Mouse (Mus musculus) CD4-positive, CD25-positive, alpha-beta regulatory T cell, adult 2 months (primary cell): ENCODE measurements around the gene Bdh1.
"Not testable (repeated sequence)": the region's sequence is repeated elsewhere in the genome, so short reads cannot be mapped to it uniquely, and the experiment has no call there.

Experiments used
- DNase-seq: peaks from one replicate; pipeline ENCODE4 v3.0.0-alpha.2; 2012; ENCODE audit warnings: low read depth, low spot score

Bdh1 gene

DNA sequence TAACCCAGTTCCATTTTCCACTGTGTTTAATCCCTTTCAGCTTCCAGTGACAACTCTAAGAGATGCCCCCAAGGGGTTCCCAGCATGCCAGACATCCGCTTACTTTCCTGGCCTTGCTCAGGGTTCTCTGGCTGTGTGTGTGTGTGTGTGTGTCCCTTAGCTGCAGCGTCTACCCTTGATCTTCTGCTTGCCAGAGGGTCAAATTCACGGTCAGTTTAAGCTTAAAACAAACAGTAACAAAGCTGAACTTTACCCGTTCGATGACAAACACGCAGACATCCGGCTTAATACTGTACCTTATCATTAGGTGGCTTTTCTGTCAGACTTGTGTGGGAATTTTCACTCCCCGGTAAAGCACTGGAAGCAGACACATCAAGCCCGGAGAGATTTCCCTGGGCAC, at the start of gene Bdh1:
Gene Bdh1, plus strand, starts transcription at position 281 of the 400 bp plus-strand sequence.
- no peak for DNase-seq

DNA sequence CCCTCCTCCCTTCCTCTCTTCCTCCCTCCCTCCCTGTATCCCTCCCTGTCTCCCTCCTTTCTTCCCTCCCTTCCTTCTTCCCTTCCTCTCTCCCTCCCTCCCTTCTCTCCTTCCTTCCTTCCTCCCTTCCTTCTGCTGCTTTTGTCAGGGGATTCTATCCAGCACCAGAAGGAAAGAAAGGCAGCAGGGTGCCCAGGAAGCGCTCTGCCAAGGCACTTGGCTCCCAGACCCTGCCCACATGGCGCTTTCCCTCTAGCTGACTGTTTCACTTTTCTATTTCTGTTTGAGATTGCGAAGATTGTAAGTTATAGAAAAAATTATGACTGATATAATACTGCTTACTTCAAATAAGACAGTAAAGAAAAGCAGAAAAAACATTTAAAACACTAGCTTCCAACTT, 49.8 kb upstream of the Bdh1 start:
- not testable (repeated sequence) for DNase-seq

DNA sequence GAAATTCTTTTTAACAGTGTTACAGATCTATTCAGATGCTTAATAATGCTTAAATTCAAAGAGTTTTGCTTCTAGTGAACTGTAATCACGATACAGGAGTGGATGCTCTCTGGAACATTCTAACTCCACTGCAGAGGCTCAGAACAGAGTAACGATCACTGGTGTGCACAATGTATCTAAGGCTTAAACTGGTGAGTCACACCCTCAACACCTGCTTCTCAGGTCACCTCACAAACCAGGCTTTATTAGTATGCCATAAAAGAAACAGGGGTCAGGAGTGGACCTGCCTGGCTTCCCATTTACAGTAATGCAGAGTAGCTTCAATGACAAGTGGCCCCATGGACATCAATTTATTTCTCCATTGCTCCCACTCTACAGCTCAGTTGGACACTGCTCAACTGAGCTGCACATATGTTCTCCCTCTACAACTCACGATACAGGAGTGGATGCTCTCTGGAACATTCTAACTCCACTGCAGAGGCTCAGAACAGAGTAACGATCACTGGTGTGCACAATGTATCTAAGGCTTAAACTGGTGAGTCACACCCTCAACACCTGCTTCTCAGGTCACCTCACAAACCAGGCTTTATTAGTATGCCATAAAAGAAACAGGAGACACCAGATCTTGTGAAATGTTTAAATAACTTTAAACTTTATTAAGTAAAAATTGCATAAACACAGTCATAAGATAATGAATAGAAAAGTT, 46.0 kb upstream of the Bdh1 start:
- not testable (repeated sequence) for DNase-seq

DNA sequence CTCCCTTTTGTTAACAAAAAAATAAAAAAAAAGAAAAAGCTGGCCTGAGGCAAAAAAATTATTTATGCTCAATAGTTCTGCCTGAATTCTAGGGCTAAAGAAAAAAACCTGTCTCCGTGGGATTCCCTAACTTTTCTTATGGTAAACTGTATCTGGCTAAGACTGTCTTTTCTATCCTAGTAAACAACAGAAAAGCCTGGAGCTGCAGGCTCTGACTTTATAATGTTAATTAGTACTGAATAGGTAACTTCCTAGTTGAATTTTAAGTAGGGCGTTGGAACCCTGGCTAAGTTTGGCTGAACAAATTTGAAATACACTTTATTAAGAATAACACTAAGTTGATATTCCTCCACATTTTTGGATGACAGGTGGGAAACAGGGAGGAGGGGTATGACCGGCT, 33.8 kb upstream of the Bdh1 start:
- DNase-seq = not testable (repeated sequence)

DNA sequence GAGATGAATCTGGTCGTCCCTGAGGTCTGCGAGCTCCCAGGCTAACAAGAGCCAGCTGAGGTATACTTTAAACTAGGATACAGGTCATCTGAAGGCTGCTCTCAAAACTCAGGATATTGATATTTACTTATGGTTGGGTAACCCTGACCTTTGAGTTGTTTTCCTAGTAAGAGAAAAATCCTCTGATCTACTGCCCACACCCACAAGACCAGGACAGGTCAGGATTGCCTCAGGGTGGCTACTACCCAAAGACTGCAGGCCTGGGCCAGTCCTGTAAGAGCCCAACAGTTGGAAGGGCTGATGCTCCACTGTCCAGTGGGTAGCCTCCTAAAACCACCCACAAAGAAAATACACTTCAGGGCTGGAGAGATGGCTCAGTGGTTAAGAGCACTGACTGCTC, 22.8 kb upstream of the Bdh1 start:
- DNase-seq = no peak

DNA sequence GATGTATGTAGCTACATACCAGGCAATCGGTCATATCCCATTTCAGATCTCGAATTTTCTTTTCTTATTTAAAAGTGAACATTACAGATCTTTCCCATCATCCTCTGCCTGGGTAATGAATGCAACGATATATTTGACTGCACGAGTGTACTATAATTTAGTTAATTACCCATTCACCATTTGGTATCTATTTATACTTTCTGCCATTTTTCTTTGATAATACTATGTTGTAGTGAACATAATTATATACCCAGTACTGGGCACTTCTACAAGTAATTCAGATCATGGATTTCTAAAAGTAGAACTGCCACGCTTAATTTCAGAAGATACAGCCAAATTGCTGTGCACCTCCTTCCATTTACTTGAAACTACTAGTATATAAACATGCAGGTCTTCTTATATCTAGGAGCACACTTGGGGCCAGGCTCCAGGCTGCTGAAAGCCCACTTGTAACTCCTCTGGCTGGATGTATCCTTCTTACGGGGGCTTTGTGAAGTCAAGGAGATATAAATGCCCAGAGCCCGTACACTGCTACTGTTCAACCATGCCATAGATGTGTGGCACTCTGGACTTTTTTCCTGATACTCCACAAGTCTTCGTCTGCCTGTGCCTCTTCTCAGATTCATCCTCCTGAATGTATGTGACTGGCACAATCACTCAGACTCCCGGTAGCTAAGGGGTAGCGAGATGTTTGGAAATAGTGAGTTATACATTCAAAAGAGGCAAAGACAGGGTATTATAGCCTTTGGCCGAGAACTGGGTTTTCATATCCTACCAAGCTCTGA, 21.0 kb upstream of the Bdh1 start:
- no peak for DNase-seq

DNA sequence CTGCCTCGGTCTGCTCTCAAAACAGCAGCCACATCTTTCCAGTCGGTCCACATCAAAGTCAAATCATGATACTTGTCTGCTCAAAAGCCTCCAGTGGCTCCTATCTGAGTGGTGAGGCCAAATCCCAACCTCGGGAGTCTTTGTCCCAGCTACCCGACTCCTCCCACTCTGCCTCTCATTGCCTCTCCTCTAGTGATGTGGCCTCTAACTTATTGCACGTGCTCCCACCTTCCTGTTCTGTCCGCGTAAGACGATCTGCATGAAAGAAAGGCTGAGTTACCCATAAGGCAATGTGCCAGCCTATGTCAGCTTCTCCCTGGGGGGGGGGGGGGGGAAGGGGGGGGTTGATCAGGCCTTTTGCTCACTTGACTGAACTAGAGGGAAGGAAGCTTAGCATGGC, 20.0 kb upstream of the Bdh1 start:
- no peak for DNase-seq

DNA sequence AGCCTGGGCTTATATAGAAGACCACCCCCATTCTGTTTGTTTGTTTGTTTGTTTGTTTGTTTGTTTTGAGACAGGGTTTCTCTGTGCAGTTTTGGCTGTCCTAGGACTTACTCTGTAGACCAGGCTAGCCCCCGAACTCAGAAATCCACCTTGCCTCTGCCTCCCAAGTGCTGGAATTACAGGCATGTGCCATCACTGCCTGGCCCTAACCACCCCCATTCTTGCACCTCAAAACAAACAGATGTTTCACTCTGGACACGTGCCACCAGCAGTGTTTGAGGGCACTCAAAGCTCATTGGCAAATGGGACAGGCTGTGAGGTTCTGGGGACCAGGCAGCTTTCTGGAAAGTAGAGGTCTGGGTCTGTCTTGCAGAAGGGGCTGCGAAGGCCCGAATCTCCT, 18.1 kb upstream of the Bdh1 start:
- DNase-seq = no peak

DNA sequence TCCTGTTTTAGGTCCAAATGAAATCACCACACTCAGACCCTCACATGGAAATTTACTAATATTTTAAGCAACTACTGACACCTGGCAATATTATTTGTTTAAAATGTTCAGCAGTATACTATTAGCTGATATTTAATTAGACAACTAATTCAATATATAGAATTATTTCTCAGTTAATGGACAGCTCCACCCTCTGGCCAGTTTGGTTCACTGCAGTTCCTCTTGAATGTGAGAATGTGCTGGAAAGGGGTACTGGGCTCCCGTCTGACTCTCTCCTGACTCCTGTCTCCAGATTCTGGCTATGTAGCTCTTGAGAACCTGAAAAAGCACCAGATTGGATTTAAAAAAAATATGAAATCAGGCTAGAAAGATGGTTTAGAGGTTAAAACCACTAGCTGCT, 17.0 kb upstream of the Bdh1 start:
- no peak for DNase-seq

DNA sequence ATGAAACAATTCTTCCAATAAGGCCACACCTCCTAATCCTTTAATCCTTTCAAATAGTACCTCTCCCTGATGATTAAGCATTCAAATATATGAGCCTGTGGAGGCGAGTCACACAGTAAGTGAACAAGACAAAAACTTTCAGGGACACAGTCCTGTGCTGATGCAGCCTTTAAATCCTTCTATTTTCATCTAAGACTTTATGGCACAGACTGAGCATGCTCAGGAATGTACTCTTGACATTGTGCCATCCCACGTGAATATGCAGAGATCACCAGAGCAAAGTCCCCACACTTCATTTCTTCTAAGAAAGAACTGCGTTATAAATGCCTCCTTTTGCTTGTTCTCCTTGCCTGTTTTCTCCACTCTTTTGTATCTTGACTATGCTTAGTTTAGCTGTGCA, 14.2 kb upstream of the Bdh1 start:
- DNase-seq = no peak

DNA sequence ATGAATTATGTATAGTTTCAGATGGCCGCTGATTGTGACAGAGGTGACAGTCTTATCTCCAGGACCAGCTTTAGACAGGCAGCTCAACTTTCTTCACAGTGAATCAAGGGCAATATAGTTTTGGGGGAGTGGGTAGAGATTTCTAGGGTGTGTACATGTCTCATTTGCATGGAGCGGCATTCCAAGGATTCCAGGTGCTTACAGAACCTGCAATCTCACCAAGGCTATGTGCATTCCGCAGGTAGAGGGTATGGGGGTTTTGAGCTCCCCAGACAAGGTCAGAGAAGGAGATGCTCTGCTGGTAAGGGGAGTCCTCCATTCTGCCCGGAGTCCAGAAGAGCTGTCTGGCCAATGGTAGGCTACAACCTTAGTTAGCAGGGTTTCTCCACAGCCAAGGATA, 11.1 kb upstream of the Bdh1 start:
- DNase-seq = no peak

DNA sequence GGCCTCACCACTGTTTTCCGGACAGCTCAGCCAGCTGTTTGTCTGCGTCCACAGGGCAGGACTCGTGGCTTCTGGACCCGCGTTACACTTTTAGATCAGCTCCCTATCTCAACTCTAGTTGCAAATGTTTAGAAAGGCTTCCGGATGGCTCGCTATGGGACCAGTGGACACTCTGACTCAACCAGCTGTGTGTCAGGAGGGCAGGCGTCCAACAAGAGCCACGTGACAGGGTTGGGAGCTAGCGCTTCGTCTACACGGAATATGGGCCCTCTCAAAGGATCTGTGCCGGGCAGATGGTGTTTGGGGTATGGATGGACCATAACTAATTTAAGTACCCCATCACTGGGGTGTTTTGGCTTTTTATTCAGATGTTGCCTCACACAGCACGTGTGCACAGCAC, 9.8 kb upstream of the Bdh1 start:
- DNase-seq = no peak

DNA sequence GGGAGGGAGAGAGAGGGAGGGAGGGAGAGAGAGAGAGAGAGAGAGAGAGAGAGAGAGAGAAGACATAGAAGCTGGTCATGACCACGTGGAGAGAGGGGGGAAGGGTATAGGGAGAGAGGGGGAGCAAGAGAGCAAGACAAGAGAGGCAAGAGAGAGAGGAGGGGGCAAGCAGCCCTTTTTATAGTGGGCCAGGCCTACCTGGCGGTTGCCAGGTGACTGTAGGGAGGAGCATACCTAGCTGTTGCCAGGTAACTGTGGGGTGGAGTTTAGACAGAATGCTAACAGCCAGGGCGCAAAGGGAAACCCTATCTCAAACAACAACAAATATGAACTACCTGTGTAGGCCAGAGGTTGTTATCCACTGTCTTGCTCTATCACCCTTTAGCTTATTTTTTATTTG, 8.3 kb upstream of the Bdh1 start:
- DNase-seq = no peak

DNA sequence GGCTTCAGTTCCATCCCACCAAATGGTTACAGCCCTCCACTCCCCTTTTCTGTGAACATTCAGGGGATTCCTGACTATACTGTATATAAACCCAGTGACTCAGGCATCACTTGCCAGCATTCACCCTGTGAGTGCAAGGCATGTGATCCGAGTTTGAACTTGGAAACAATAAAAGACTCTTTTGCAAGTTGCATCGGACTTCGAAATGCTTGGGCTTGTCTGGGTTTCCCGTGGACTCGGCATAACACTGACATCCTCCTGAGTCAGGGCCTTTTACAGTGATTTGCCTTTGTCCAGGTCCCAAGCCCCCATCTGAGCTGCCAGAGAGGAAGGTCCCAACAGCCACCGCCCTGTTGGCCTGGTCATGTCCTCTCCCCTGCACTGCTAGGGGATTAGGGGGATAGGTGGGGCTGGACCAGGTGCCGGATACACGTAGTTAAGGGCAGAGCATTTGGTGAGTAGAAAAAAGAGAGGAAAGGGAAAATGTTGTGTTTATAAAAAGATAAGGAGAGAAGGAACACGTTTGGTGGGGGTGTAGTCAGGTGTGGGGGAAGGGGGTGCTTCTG, 6.1 kb upstream of the Bdh1 start:
- DNase-seq = no peak

DNA sequence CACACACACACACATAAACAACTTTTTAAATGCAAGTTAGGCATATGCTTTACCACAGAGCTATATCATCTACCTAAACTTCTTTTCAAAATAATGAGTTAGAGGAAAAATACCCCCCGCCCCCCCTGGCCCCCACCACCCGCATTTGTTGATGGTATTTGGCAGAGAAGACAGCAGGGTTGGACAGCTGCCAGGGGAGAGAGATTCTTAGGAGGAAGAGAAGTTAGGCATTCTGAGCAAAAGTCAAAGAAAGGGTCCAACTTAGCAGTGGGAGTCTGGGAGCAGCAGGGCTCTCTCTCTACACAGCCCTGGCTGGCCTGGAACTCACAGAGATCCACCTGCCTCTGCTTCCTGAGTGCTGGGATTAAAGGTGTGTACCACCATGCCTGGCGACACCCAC, 3.4 kb upstream of the Bdh1 start:
- DNase-seq = no peak

DNA sequence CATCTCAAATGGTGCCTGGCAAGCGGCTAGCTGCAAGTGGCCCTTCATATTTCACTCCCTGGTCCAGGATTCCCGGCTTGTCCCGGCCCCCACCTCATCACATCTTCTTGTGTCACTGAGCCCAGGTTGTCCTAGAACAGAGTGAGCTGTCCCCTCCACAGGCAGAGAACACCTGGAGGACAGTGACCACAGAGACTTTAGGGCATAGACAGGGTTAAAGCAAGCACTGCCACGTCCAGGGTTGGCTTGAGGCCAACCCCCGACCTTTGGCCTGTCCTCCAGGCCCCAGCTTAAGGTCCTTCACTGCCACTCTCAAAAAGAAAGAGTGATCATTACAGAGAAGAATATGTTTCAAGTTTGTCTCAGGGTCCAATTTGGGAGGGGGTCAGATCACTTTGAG, 2.6 kb upstream of the Bdh1 start:
- no peak for DNase-seq

DNA sequence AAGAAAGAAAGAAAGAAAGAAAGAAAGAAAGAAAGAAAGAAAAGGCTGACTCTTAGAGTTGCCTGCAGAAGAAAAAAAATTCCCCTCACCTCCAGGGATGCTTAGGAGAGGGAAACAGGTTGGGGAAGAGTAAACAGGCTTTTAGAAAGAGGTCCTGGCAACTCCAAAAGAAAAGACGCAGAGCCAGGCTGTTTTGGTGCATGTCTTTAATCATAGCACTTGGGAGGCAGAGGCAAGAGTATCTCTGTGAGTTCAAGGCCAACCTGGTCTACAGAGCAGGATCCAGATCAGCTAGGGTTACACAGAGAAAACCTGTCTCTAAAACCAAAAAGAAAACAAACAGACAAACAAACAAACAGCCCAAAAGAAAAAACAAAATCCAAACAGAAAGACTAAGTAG, 642 bp downstream of the Bdh1 start:
- no peak for DNase-seq

DNA sequence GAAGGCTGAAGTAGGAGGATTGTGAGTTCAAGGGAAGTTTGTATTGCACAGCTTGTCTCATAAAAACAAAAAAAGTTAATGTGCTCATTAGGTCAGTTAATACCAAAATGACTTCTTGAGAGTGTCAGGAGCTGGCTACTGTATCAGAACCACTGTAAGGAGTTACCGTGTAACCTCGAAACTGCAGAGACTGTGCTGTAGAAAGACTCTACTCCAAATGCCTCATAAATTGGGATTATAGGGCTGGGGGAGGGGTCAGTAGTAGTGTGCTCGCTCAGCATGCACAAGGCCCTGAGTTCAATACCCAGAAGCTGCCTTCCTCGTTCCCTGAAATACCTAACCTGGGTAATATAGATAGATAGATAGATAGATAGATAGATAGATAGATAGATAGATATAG, 1.3 kb downstream of the Bdh1 start:
- DNase-seq = no peak

DNA sequence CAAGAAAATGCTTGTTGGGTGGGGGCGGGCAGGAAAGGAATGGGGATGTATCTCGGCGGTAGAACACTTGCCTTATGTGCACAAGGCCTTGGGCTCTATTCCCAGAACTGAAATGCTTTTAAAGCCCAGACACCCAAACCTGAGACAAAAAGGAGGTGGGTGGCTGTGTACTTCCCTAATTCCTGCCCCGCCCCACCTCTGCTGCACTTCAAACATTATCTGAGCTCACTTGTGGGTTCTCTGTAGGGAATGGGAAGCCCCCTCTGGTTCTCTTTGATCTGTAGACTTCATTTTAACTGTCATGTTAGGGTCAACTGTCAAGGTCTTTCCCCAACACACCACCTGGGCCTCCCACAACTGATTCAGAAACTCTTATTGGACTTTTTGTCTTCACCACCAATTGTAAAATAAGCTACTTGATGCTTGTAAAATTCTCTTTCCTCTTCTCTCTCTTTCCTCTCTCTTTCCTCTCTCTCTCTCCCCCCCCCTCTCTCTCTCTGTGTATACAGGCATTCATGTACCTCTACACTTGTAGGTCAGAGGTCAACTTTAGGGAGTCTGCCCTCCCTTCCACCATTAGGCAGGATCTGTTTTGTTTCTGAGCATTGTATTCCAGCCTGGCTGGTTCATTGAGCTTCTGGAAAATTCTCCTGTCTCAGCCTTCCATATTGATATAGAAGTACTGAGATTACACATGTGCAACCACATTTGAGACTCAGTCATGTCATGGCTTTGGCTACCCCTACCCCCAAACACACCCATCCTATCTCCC, 2.5 kb downstream of the Bdh1 start:
- no peak for DNase-seq

DNA sequence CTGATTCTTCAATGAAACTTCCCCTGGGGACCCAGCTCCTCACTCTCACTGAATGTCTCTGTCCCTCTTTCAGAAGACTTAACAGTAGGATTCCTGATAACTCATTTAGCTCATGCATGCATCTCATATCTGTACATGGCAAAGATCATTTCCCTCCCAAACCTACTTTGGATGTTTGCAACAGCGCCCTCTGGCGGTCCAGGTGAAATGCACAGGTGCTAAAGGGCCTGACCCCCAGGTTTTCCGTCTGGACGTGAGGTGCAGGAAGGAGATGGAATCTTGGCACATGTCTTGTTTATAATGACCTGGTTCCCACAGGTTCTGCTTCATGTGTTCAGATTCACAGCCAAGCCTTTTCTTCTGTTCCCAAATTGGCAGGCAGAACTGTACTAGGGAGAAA, 3.4 kb downstream of the Bdh1 start:
- DNase-seq = peak; percentile 86

DNA sequence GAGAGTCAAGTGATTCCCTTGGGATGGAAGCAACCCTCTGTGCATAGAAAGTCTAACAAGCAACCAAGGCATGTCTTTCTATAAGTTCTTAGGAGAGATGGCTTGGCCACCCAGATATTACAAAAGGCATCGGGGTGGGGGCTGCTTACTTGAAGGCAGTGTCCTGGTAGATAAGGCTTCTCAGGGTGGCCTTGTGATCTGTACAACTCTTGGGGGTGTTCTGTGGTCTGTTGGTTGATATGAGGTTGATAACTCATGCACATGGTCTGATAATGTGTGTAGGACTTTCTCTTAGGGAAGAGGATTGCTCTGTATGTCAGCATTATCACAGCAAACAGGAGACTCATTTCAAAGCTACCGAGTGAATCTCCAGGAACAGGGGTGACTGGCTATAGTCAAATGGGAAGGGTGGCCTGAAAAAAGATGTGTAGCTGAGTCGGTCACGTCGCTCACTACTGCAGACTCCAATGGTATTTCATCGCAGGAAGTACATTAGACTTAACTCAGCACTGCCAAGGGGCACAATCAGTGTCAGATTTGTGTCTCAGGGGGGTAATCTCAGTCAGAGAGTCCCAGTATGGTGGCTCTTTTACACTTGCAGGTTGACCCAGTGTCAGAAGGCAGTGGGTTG, 4.5 kb downstream of the Bdh1 start:
- no peak for DNase-seq

DNA sequence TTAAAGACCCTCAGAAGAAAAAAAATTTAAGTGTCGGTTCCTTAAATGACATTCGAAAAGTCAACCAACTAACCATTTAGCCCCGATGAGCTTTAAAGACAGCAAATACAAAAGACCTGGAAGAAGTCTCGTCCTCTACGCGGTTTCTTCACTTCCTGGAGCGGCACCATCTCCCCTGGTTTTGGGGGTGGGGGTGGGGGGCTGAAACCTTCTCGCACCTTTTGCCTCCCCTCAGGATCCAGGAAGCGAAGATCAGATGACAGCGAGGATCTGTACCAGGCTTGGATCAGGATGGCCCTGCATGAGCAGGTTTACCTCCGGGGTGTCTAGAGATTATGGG, 6.2 kb downstream of the Bdh1 start:
- no peak for DNase-seq
